Mouse (Mus musculus): Measurements from ENCODE around the gene Rpl10a.

Gene Rpl10a

DNA sequence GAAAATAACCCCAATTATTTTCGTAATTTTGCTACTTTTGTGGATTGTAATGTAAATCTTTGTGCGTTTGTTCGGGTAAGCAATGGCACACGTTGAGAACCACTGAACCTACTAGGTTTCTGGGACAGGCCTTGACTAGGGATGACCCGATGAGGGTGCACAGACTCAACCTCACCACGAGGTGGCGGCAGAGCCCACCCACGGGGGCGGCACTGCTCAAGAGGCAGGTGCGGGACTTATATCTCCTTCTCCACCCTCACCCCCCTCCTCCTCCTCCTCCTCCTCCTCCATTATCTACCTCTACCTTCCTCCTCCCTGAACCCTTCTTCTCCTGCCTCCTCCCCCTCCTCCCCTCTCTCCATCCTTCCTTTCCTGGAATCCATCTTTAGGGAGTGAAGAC lies 45.5 kb downstream of the Rpl10a start:
- ChIA-PET POLR2A (interaction anchor here in 1 of 4 experiments (1.8 to 2.9 kb wide), 2 partner anchors 42 to 43 kb away, joined by 6 to 19 read pairs; no protein-coding TSS in a partner anchor), CTCF (interaction anchor here in 2 of 4 experiments (1.1 to 1.3 kb wide), 2 partner anchors 18 to 99 kb away, joined by 3 to 4 read pairs; no protein-coding TSS in a partner anchor)

DNA sequence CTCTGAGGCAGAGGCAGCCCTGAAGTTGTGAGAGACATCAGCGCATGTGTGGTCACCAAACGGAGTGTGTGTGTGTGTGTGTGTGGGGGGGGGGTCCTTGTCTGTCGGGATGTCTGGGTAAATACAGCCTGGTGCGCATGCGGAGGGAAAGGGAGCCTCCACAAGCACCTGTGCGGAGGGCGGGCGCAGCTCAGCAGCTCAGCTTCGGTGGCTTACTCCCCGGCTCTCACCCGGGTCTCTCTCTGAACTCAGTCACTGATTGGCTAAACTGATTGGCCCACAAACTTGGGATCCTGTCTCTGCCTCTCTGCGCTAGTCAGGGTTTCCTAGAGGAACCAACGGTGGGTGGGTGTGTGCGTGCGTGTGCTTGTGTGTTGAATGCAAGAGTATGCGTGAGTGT lies 46.2 kb downstream of the Rpl10a start:
- ChIA-PET POLR2A (interaction anchor here in 3 of 4 experiments (0.5 to 1.9 kb wide), 8 partner anchors 8 to 125 kb away, joined by 3 to 6 read pairs (median 4); no protein-coding TSS in a partner anchor), CTCF (interaction anchor here in 3 of 4 experiments (0.5 to 1.8 kb wide), 16 partner anchors 9 to 758 kb away, joined by 3 to 8 read pairs (median 4); partner anchors contain the start of gene Tulp1 (in 1 of the 3))

- CTCF ChIA-PET: interaction anchor here in 3 of 4 experiments (0.6 to 1.8 kb wide), 9 partner anchors 10 to 282 kb away, joined by 3 to 8 read pairs (median 3); partner anchors contain the start of gene Tulp1 (in 1 of the 3)
- POLR2A ChIA-PET: interaction anchor here in 2 of 4 experiments (0.6 to 1.9 kb wide), 18 partner anchors 9 to 153 kb away, joined by 3 to 7 read pairs (median 3); partner anchors contain the start of gene Tulp1 (in 1 of the 2)
Observed at GRCm38 (mm10) chr17:28375592-28376061, 47.4 kb downstream of the Rpl10a start.

DNA sequence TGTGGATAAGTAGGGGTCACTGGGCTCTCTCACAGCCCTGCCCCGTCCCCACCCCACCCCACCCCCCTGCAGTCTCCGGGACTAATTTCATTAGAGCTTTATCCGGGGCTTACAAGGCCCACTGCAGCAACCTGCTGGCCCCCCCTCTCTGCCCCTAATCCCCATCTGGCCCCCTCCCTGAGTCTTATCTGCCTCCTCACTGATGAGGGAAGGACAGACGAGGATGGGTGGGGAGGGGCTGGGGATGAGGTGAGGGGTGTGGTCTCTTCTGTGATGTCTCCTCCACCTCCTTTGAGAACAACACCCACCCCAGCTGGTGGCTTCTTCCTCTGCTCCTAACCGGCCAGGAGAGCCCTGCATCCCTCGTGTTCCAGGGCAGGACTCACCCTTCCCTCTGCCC lies 52.0 kb downstream of the Rpl10a start:
- CTCF ChIA-PET: interaction anchor here in 3 of 4 experiments (0.5 to 2.0 kb wide), 7 partner anchors 12 to 1062 kb away, joined by 3 to 8 read pairs (median 3); no protein-coding TSS in a partner anchor
- POLR2A ChIA-PET: interaction anchor here in 2 of 4 experiments (0.7 to 2.9 kb wide), 14 partner anchors 14 to 158 kb away, joined by 3 to 17 read pairs (median 4); partner anchors contain the start of genes Rpl10a (in 1 of the 2) and Tulp1 (in 1 of the 2)
